Mouse (Mus musculus) adrenal gland, adult 10 weeks (tissue): Measurements from ENCODE around the gene Krtap16-1. TPM values are rescaled to one million over a fixed set of nuclear protein-coding genes. Genes with fewer than 3 reads are reported as not detected.

Source experiments
- polyA plus RNA-seq: library from polyadenylated mRNA; stranded (reverse); fragments of 350-450 nt; fragmentation: Illumina TruSeq; extraction: RNeasy Lipid Tissue Mini Kit (QIAGEN cat#74804); gene quantifications from one replicate; pipeline ENCODE4 v1.2.3, GENCODE M21; 2014; ENCODE audit warnings: low read depth, low replicate concordance

The Krtap16-1 gene
- polyA plus RNA-seq: not detected

GRCm38 (mm10) chr11:99986180-99986647 lies at the start of gene Krtap16-1:
Gene Krtap16-1, minus strand, starts transcription at chr11:99986597.

GRCm38 (mm10) chr11:100029768-100030167 lies 43.4 kb upstream of the Krtap16-1 start, which contains the start of gene Krt33b:
Gene Krt33b, minus strand, starts transcription at chr11:100029868.

GRCm38 (mm10) chr11:100016112-100016511 lies 29.7 kb upstream of the Krtap16-1 start, which contains the start of gene Krt33a:
Gene Krt33a, minus strand, starts transcription at chr11:100016212.

GRCm38 (mm10) chr11:99993620-99994383 lies 7.4 kb upstream of the Krtap16-1 start, which contains the start of gene Krtap17-1:
Gene Krtap17-1, minus strand, starts transcription at chr11:99993994.

GRCm38 (mm10) chr11:99978953-99979352 lies 7.4 kb downstream of the Krtap16-1 start, which contains the start of gene Krtap29-1:
Gene Krtap29-1, minus strand, starts transcription at chr11:99979053.

GRCm38 (mm10) chr11:99948175-99948574 lies 38.2 kb downstream of the Krtap16-1 start, which contains the start of gene Krtap9-5:
Gene Krtap9-5, plus strand, starts transcription at chr11:99948475.

GRCm38 (mm10) chr11:99935991-99936390 lies 50.4 kb downstream of the Krtap16-1 start, which contains the start of gene Krtap31-2:
Gene Krtap31-2, plus strand, starts transcription at chr11:99936291.

Other genes starting within 250 kb of the Krtap16-1 start
- gene Gm11595, start 213.7 kb downstream of the Krtap16-1 start, polyA plus RNA-seq: not detected
- gene Krtap4-8, start 205.9 kb downstream of the Krtap16-1 start, polyA plus RNA-seq: not detected
- not detected for gene Krtap4-9, start 201.4 kb downstream of the Krtap16-1 start, polyA plus RNA-seq
- not detected for gene Gm11596, start 193.1 kb downstream of the Krtap16-1 start, polyA plus RNA-seq
- not detected for gene Gm11569, start 187.7 kb downstream of the Krtap16-1 start, polyA plus RNA-seq
- gene Gm11554, start 182.2 kb downstream of the Krtap16-1 start, polyA plus RNA-seq: not detected
- not detected for gene Krtap4-13, start 176.7 kb downstream of the Krtap16-1 start, polyA plus RNA-seq
- gene Gm11564, start 170.9 kb downstream of the Krtap16-1 start, polyA plus RNA-seq: not detected
- gene 2300003K06Rik, start 148.5 kb downstream of the Krtap16-1 start, polyA plus RNA-seq: not detected
- gene Krtap4-16, start 135.0 kb downstream of the Krtap16-1 start, polyA plus RNA-seq: not detected
- gene Gm11568, start 128.7 kb downstream of the Krtap16-1 start, polyA plus RNA-seq: not detected
- gene Gm11559, start 122.1 kb downstream of the Krtap16-1 start, polyA plus RNA-seq: not detected
- gene Krtap9-1, start 113.2 kb downstream of the Krtap16-1 start, polyA plus RNA-seq: not detected
- not detected for gene Gm11567, start 107.4 kb downstream of the Krtap16-1 start, polyA plus RNA-seq
- gene Krtap31-1, start 78.7 kb downstream of the Krtap16-1 start, polyA plus RNA-seq: not detected
- gene Gm11565, start 71.8 kb downstream of the Krtap16-1 start, polyA plus RNA-seq: not detected
- gene Krtap31-2, start 50.3 kb downstream of the Krtap16-1 start, polyA plus RNA-seq: not detected
- not detected for gene Krtap9-5, start 38.1 kb downstream of the Krtap16-1 start, polyA plus RNA-seq
- gene Krtap29-1, start 7.5 kb downstream of the Krtap16-1 start, polyA plus RNA-seq: not detected
- not detected for gene Krtap17-1, start 7.4 kb upstream of the Krtap16-1 start, polyA plus RNA-seq
- gene Krt33a, start 29.6 kb upstream of the Krtap16-1 start, polyA plus RNA-seq: not detected
- not detected for gene Krt33b, start 43.3 kb upstream of the Krtap16-1 start, polyA plus RNA-seq
- gene Krt34, start 55.0 kb upstream of the Krtap16-1 start, polyA plus RNA-seq: not detected
- gene Krt31, start 64.0 kb upstream of the Krtap16-1 start, polyA plus RNA-seq: not detected
- not detected for gene Krt32, start 101.6 kb upstream of the Krtap16-1 start, polyA plus RNA-seq
- not detected for gene Krt35, start 109.6 kb upstream of the Krtap16-1 start, polyA plus RNA-seq
- gene Krt36, start 119.0 kb upstream of the Krtap16-1 start, polyA plus RNA-seq: not detected
- gene Krt13, start 135.0 kb upstream of the Krtap16-1 start, polyA plus RNA-seq: not detected
- not detected for gene Krt15, start 149.3 kb upstream of the Krtap16-1 start, polyA plus RNA-seq
- gene Krt19, start 162.1 kb upstream of the Krtap16-1 start, polyA plus RNA-seq: not detected
- not detected for gene Krt9, start 206.6 kb upstream of the Krtap16-1 start, polyA plus RNA-seq
- gene Krt14, start 221.0 kb upstream of the Krtap16-1 start, polyA plus RNA-seq: not detected